Mouse (Mus musculus) heart, adult 18-20 months (tissue): ENCODE results near the gene Ddx5. TPM values are rescaled to one million over a fixed set of nuclear protein-coding genes. Genes with fewer than 3 reads are reported as not detected.
"Not testable (repeated sequence)": the region's sequence is repeated elsewhere in the genome, so short reads cannot be mapped to it uniquely, and the experiment has no call there.

Experiments used
- DNase-seq, 2 experiments: peaks; one replicate each; pipeline ENCODE4 v3.0.0; 2021 to 2022; ENCODE audit warnings: mixed read lengths in 1 of 2
- total RNA-seq, 2 experiments: library from RNA; stranded (reverse); gene quantifications; 2 replicates each; pipeline ENCODE4 v1.2.3; 2021

Ddx5 gene
- total RNA-seq, 2 experiments from 2014 or later = 291 to 328 TPM

- peak; percentile 48 to 74 for DNase-seq
Measured at GRCm38 (mm10) chr11:106762139-106762799, 26.7 kb downstream of the Ddx5 start.

- no peak for DNase-seq
Measured at GRCm38 (mm10) chr11:106760511-106760910, 28.5 kb downstream of the Ddx5 start.

- peak in 1 of 2 experiments; percentile 34 for DNase-seq
Measured at GRCm38 (mm10) chr11:106759028-106759427, 30.0 kb downstream of the Ddx5 start.

GRCm38 (mm10) chr11:106755583-106755982 is 33.4 kb downstream of the Ddx5 start:
- no peak for DNase-seq

GRCm38 (mm10) chr11:106753314-106753713 is 35.7 kb downstream of the Ddx5 start:
- DNase-seq = no peak

- peak in 1 of 2 experiments; percentile 62 for DNase-seq
Measured at GRCm38 (mm10) chr11:106752103-106752502, 36.9 kb downstream of the Ddx5 start.

GRCm38 (mm10) chr11:106751039-106752018 is 37.7 kb downstream of the Ddx5 start, which contains the start of gene Milr1:
Gene Milr1 (plus strand): TSS chr11:106751226.
- DNase-seq = no peak

GRCm38 (mm10) chr11:106750121-106750751 is 38.7 kb downstream of the Ddx5 start, which contains the start of gene Pecam1:
Gene Pecam1 (minus strand): TSS chr11:106750628.
- no peak for DNase-seq

- DNase-seq = not testable (repeated sequence)
Measured at GRCm38 (mm10) chr11:106749557-106750120, 39.3 kb downstream of the Ddx5 start.

GRCm38 (mm10) chr11:106744949-106745348 is 44.0 kb downstream of the Ddx5 start:
- DNase-seq = no peak

GRCm38 (mm10) chr11:106742388-106742841 is 46.6 kb downstream of the Ddx5 start:
- no peak for DNase-seq

GRCm38 (mm10) chr11:106741826-106742225 is 47.2 kb downstream of the Ddx5 start:
- DNase-seq = no peak

- DNase-seq = no peak
Measured at GRCm38 (mm10) chr11:106741232-106741631, 47.8 kb downstream of the Ddx5 start.

GRCm38 (mm10) chr11:106740724-106741123 is 48.3 kb downstream of the Ddx5 start:
- DNase-seq = not testable (repeated sequence)

- DNase-seq = no peak
Measured at GRCm38 (mm10) chr11:106739116-106739515, 49.9 kb downstream of the Ddx5 start.

GRCm38 (mm10) chr11:106737178-106737621 is 51.8 kb downstream of the Ddx5 start:
- peak; percentile 49 to 74 for DNase-seq

GRCm38 (mm10) chr11:106736614-106737013 is 52.4 kb downstream of the Ddx5 start:
- peak in 1 of 2 experiments; percentile 28 for DNase-seq

GRCm38 (mm10) chr11:106730714-106731113 is 58.3 kb downstream of the Ddx5 start:
- peak in 1 of 2 experiments; percentile 57 for DNase-seq
